Mouse (Mus musculus): ENCODE results near the gene Lck. TPM values are rescaled to one million over a fixed set of nuclear protein-coding genes. Genes with fewer than 3 reads are reported as not detected.

The Lck gene
- polyA plus RNA-seq, 1 experiment from 2014 or later, result 8.8 TPM

GRCm38 (mm10) chr4:129610472-129610871 is 37.0 kb upstream of the Lck start:
- no peak overlapping the region for H3K4me2 ChIP-seq (ENCODE audit: low read length)
- H3K4me1 ChIP-seq (replicated peaks; ENCODE audit: insufficient read depth, low read length), result no peaks in the 10 kb centered on the region
- DNase-seq (ENCODE audit: low spot score), result no peak
- peaks cover 18% of the 10 kb centered on the region for H3K36me3 ChIP-seq (ENCODE audit: insufficient read depth, low read length)
- no peak overlapping the region for H3K9ac ChIP-seq (ENCODE audit: low read depth, low read length)
- no peaks in the 10 kb centered on the region for H3K27me3 ChIP-seq (ENCODE audit: insufficient read depth, low read length)
- no peaks in the 10 kb centered on the region for H3K9me3 ChIP-seq (replicated peaks; ENCODE audit: low read length)
- H3K27ac ChIP-seq, result no peak overlapping the region
- H3K4me3 ChIP-seq (replicated peaks; ENCODE audit: low read depth, low read length), result no peak overlapping the region
- 59% methylated on average over 4 of the region's 4 CpGs for WGBS
- ATAC-seq (replicated peaks; ENCODE audit: low FRiP score, low read depth), result no peak
- no peak for TF ChIP-seq CTCF (IDR thresholded peaks at IDR 0.05; ENCODE audit: low read depth)

GRCm38 (mm10) chr4:129610026-129610425 is 36.6 kb upstream of the Lck start:
- no peak for TF ChIP-seq CTCF (IDR thresholded peaks at IDR 0.05; ENCODE audit: low read depth)
- no peak overlapping the region for H3K27ac ChIP-seq
- H3K4me1 ChIP-seq (replicated peaks; ENCODE audit: insufficient read depth, low read length), result no peaks in the 10 kb centered on the region
- no peaks in the 10 kb centered on the region for H3K27me3 ChIP-seq (ENCODE audit: insufficient read depth, low read length)
- H3K9me3 ChIP-seq (replicated peaks; ENCODE audit: low read length), result no peaks in the 10 kb centered on the region
- H3K4me2 ChIP-seq (ENCODE audit: low read length), result no peak overlapping the region
- H3K36me3 ChIP-seq (ENCODE audit: insufficient read depth, low read length), result peaks cover 18% of the 10 kb centered on the region
- DNase-seq (ENCODE audit: low spot score) (no peak), ATAC-seq (replicated peaks; ENCODE audit: low FRiP score, low read depth) (no peak)
- H3K4me3 ChIP-seq (replicated peaks; ENCODE audit: low read depth, low read length), result no peak overlapping the region
- 61% methylated on average over 4 of the region's 4 CpGs for WGBS
- H3K9ac ChIP-seq (ENCODE audit: low read depth, low read length), result no peak overlapping the region

- no peaks in the 10 kb centered on the region for H3K9me3 ChIP-seq (replicated peaks; ENCODE audit: low read length)
- DNase-seq (ENCODE audit: low spot score), result no peak
- peak; percentile 8; the same call in 1 of the 2 replicates for ATAC-seq (replicated peaks; ENCODE audit: low FRiP score, low read depth)
These were observed 35.7 kb upstream of the Lck start for GRCm38 (mm10) chr4:129609139-129609631.

DNA sequence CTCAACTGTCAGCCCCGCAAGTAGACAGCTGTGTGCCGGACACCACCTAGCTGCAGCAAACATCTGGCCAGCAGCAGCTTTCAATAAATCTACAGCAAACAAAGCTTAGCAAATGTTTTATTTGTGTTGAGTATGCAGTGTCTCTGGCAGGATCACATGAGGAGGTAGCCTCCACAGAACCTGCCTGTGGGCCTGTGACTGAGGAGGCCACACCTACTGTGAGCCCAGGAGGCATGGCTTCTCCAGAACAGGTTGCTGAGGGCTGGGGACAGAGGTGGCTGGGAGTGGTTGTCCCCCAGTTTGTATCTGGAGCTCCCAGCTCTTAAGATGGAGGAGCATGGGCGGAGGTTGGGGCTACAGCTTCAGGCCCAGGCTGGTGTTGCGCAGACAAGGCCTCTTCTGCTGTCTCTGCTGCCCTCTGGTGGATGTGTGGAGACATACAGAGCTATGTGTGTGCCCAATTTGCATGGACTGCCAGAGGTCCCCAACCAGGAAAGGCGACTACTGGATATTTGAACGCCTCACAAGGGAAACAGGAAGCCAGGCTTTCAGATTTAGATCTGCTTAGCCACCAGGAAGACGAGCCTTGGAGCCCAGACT is 35.1 kb upstream of the Lck start:
- H3K9ac ChIP-seq (ENCODE audit: low read depth, low read length), result no peak overlapping the region; the same call in 1 of the 2 replicates
- H3K4me3 ChIP-seq (replicated peaks; ENCODE audit: low read depth, low read length), result no peak overlapping the region
- ATAC-seq (replicated peaks; ENCODE audit: low FRiP score, low read depth) (peak; percentile 74), DNase-seq (ENCODE audit: low spot score) (peak; percentile 94)
- no peaks in the 10 kb centered on the region for H3K9me3 ChIP-seq (replicated peaks; ENCODE audit: low read length)
- no peaks in the 10 kb centered on the region for H3K27me3 ChIP-seq (ENCODE audit: insufficient read depth, low read length)
- peaks cover 27% of the 10 kb centered on the region for H3K36me3 ChIP-seq (ENCODE audit: insufficient read depth, low read length)
- no peak overlapping the region for H3K4me2 ChIP-seq (ENCODE audit: low read length)
- WGBS, result 36% methylated on average over 7 of the region's 7 CpGs
- TF ChIP-seq CTCF (IDR thresholded peaks at IDR 0.05; ENCODE audit: low read depth), result peak; percentile 95
- no peak overlapping the region for H3K27ac ChIP-seq
- H3K4me1 ChIP-seq (replicated peaks; ENCODE audit: insufficient read depth, low read length), result no peaks in the 10 kb centered on the region

More at GRCm38 (mm10) chr4:129609139-129609631, 35.7 kb upstream of the Lck start:
- no peaks in the 10 kb centered on the region for H3K27me3 ChIP-seq (ENCODE audit: insufficient read depth, low read length)
- H3K4me1 ChIP-seq (replicated peaks; ENCODE audit: insufficient read depth, low read length), result no peaks in the 10 kb centered on the region
- H3K4me3 ChIP-seq (replicated peaks; ENCODE audit: low read depth, low read length), result no peak overlapping the region
- no peak overlapping the region for H3K4me2 ChIP-seq (ENCODE audit: low read length)
- WGBS, result 81% methylated on average over 12 of the region's 12 CpGs
- H3K36me3 ChIP-seq (ENCODE audit: insufficient read depth, low read length), result peaks cover 22% of the 10 kb centered on the region
- H3K9ac ChIP-seq (ENCODE audit: low read depth, low read length), result no peak overlapping the region
- no peak overlapping the region for H3K27ac ChIP-seq
- no peak for TF ChIP-seq CTCF (IDR thresholded peaks at IDR 0.05; ENCODE audit: low read depth)

DNA sequence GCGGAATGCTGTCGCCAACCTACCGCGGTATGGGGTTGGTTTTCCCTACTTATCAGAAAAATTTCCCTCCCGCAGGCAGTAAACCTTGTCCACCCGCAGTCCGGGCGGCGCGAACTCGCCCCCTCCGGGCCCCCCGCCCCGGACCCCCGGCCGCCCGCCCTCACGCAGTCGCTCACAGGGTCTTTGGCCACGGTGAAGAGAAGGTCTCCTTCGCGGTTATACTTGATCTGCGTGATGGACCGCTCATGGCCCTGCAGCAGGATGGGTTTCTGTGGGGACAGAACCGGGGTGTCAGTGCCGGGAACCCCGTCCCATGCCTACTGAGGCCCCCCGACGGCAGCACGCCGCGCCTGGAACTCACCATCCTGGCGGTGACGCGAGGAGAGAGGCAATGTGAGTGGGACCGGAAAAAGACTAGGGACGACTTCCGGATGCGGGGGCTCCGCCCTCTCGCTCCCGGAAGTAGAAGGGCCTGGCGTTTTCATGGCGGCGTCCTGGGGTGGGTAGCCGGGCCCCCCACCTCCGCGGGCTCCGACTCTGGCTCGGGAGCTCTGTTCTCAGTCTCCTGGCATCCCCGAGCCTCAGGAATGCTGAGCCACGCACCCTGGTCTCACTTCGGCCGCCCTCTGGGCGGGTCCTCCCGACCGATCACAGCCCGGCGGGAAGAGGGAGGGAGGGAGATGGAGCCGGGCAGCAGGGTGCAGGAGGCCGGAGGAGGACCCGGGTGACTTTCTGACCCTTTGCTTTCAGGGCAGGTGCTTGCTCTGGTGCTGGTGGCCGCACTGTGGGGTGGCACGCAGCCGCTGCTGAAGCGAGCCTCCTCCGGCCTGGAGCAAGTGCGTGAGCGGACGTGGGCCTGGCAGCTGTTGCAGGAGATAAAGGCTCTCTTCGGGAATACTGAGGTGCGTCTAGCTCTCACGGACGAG is 27.1 kb upstream of the Lck start, which contains the start of the genes Eif3i and Tmem234:
Eif3i (minus strand) TSS at position 416 of the 926 bp plus-strand sequence.
Tmem234 (plus strand) TSS at position 436 of the 926 bp plus-strand sequence.
- H3K9me3 ChIP-seq (replicated peaks; ENCODE audit: low read length), result no peaks in the 10 kb centered on the region
- peak; percentile 74 for ATAC-seq (replicated peaks; ENCODE audit: low FRiP score, low read depth)
- under 1% methylated on average over 73 of the region's 74 CpGs for WGBS
- peak within 1 kb of the TSS; percentile 74 for H3K27ac ChIP-seq
- H3K4me2 ChIP-seq (ENCODE audit: low read length), result peak within 1 kb of the TSS; percentile 89
- H3K27me3 ChIP-seq (ENCODE audit: insufficient read depth, low read length), result no peaks in the 10 kb centered on the region
- H3K4me1 ChIP-seq (replicated peaks; ENCODE audit: insufficient read depth, low read length), result peaks cover 16% of the 10 kb centered on the region
- peak within 1 kb of the TSS; percentile 98 for H3K4me3 ChIP-seq (replicated peaks; ENCODE audit: low read depth, low read length)
- H3K9ac ChIP-seq (ENCODE audit: low read depth, low read length), result peak within 1 kb of the TSS; percentile 95
- peaks cover 16% of the 10 kb centered on the region for H3K36me3 ChIP-seq (ENCODE audit: insufficient read depth, low read length)
- DNase-seq (ENCODE audit: low spot score), result peak; percentile 94
- TF ChIP-seq CTCF (IDR thresholded peaks at IDR 0.05; ENCODE audit: low read depth), result peak; percentile 23; the same call in 1 of the 2 replicates

GRCm38 (mm10) chr4:129588865-129589264 is 15.4 kb upstream of the Lck start:
- H3K4me1 ChIP-seq (replicated peaks; ENCODE audit: insufficient read depth, low read length), result no peaks in the 10 kb centered on the region
- DNase-seq (ENCODE audit: low spot score) (no peak), ATAC-seq (replicated peaks; ENCODE audit: low FRiP score, low read depth) (no peak)
- no peak overlapping the region for H3K27ac ChIP-seq
- H3K27me3 ChIP-seq (ENCODE audit: insufficient read depth, low read length), result no peaks in the 10 kb centered on the region
- no peaks in the 10 kb centered on the region for H3K9me3 ChIP-seq (replicated peaks; ENCODE audit: low read length)
- no peak overlapping the region for H3K4me3 ChIP-seq (replicated peaks; ENCODE audit: low read depth, low read length)
- no peak overlapping the region for H3K4me2 ChIP-seq (ENCODE audit: low read length)
- TF ChIP-seq CTCF (IDR thresholded peaks at IDR 0.05; ENCODE audit: low read depth), result no peak
- no peak overlapping the region for H3K9ac ChIP-seq (ENCODE audit: low read depth, low read length)
- H3K36me3 ChIP-seq (ENCODE audit: insufficient read depth, low read length), result peaks cover 26% of the 10 kb centered on the region
- 62% methylated on average over 4 of the region's 4 CpGs for WGBS

All from kidney, postnatal 0 days (tissue).